Mouse (Mus musculus) spleen, postnatal 36 days (tissue): ENCODE data around the gene Pim3.

Experiments used
- DNase-seq, 2 experiments: peaks; one replicate each; pipeline ENCODE4 v3.0.0; 2022; ENCODE audit warnings: low spot score in 2 of 2, mixed read lengths in 1 of 2

The Pim3 gene

DNA sequence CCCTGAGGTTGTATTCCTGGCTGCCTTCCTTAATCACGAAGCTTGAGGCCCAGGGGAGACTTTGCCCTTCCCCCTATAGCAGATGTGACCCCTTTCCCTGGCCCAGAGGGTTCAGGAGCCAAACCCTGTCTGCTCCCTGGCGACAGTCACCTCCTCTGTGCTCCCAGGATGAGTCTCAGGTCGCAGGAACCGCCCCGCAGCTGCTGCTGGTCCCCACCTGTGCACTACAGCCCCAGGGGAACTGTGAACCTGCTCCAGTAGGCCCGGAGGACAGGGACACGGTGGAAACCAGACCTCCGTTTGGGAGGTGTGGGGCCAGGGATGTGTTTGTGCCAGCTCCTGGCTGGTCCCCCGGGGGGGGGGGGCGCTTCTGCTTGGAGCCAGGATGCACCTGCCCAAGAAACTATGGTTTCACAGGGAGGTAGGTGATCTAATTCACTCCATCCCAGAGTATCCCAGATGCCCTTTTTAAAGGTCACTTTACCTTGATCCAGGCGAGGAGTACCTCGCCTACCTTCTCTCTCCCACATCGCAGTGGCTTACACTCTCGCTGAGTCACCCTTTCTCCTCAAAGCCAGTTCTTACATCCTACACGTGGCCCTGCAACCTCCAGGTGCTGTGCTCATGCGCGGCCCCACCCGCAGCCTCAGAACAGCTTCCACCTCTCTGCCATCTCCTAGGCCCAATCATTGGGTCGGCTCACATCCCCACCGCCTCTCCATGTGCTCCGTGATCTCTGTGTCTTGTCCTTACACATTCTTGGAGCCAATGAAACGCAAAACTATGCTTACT lies 19.5 kb downstream of the Pim3 start:
- no peak for DNase-seq

DNA sequence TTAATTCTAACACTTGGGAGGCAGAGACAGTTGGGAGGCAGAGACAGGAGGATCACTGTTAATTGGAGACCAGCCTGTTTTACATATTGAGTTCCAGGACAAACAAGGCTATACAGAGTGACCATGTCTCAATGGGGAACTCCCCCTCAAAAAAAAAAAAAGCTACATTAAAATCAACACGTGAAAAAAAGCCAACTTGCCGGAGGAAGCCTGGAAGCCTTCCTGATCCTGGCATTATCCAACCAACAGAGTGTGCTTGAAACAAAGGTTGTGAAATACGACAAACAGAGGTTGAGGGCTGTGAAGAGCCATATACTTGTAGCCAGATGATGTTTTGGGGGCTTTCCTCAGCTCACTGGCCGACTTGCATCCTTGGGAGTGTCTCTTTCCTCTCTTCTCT lies 20.9 kb downstream of the Pim3 start:
- DNase-seq: no peak

DNA sequence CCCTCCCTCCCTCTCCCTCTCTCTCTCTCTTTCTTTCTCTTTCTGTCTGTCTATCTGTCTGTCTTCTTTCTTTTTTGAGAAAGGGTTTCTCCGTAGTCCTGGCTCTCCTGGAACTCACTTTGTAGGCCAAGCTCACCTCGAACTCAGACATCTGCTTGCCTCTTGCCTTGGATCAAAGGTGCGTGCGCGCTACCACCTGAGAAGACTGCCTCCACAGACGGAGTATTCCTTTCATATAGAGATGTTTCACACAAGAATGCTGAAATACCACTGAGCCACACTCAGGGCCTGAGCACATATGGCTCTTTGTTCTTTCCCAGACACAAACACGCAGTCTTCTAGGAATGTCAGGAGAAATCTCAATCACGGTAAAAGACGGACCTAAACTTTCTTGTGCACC lies 21.4 kb downstream of the Pim3 start:
- DNase-seq: no peak

- no peak for DNase-seq
These were observed 23.4 kb downstream of the Pim3 start for GRCm38 (mm10) chr15:88885376-88885775.

GRCm38 (mm10) chr15:88889032-88889431 lies 27.0 kb downstream of the Pim3 start:
- no peak for DNase-seq

GRCm38 (mm10) chr15:88889994-88890393 lies 28.0 kb downstream of the Pim3 start:
- DNase-seq: no peak

GRCm38 (mm10) chr15:88890751-88891675 lies 29.0 kb downstream of the Pim3 start:
- peak; percentile 61 to 65 for DNase-seq

DNA sequence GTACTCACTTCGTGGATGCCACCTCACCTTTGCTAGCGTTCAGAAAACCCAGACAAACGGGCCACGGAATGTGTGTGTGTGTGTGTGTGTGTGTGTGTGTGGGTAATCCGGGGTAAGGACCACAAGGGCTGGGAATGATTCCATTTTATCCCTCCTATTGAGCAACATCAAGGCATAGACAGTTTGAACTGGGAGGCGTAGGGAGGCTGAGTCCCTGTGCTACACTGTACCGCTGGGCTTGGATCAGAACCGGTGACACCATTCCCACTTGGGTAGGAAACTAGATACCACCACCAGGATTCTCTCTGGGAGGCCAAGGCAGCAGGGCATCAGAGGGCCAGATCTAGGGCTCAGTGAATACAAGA lies 29.7 kb downstream of the Pim3 start:
- no peak for DNase-seq

GRCm38 (mm10) chr15:88892252-88892651 lies 30.3 kb downstream of the Pim3 start:
- DNase-seq: no peak

DNA sequence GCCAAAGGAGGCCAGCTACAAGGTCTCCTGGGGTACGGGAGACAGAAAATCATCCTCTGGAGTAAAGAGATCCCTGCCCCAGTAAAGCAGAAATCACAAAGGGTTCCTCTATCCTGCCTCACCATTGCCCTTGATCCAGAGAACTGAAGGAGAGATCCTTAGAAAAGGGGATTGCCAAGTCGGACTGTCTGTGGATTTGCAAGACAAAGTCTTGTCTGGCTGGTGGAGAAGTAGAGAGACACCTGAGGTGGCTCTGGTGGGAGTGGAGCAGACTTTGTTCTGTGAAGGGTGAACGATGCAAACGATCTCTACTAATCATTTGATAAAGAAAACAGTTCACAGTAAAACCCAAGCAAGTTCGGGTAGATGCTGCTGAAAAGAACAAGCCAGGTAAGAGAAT lies 30.9 kb downstream of the Pim3 start:
- no peak for DNase-seq

- no peak for DNase-seq
These were observed 33.1 kb downstream of the Pim3 start for GRCm38 (mm10) chr15:88895119-88895518.

DNA sequence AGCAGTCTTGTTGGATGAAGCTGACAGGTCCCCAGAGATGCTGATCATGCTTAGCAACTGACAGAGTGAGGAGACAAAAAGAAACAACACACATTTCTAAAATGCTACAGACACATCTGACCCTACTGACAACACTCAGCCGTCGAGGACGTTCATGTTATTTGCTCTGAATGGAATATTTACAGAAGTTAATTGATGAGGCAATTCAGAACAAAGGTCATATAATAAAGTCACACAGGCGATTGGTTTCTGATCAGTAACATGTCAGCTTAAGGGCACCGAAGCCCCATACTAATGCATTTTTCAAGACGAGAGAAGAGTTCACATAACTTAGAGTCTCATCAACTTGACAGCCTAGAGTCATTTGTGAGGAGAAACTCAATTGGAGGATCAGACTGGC lies 33.9 kb downstream of the Pim3 start:
- no peak for DNase-seq

DNA sequence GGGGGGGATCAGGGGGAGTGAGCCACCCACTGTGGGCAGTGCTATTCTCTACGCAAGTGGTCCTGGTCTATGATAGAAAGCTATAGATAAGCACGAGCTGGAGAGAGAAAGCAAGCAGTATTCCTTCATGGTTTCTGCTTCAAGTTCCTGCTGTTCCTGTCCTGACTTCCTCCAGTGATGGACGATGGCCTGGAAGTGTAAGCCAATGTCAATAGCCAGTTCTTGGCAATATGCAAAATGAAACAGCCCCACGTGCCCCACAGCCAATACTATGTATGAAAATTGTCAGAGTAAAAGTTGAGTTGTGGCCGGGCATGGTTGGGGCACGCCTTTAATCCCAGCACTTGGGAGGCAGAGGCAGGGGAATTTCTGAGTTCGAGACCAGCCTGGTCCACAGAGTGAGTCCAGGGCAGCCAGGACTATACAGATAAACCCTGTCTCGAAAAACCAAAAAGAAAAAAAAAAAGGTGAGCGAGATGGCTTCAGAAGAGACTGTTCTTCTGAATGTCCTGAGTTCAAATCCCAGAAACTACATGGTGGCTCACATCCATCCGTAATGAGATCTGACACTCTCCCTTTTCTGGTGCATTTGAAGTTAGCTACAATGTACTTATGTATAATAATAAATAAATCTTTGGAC lies 34.5 kb downstream of the Pim3 start:
- DNase-seq: no peak

DNA sequence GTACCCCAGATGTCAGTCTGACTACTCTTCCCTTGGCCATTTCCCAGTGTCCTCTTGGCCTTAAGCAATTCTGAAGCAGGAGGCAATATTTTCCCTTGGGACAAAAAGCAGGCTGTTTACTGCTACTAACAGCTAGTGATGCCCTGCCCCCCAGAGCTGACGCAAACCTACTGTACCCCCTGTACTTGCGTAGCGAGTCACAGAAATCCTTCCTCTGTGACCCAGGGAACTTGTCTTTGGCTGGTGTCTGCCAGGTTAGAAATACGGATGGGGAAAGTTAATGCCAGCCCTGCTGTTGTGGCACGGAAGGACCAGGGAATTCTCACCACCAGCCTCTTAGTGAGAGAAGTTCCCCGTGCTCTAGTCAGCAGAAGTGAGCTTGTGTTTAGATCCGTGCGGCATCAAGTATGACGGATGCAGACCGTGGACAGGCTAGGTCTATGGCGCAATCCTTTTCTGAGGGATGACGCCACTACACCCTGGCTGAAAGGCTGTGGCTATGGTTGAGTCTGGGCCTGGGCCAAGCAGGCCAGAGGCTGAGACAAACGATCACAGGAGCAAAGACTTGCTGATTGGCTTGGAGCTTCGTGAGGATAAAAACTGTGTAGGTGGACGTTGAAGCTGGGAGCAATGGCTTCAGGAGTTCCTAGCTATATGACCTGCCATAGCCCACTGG lies 40.4 kb downstream of the Pim3 start:
- DNase-seq: no peak

DNA sequence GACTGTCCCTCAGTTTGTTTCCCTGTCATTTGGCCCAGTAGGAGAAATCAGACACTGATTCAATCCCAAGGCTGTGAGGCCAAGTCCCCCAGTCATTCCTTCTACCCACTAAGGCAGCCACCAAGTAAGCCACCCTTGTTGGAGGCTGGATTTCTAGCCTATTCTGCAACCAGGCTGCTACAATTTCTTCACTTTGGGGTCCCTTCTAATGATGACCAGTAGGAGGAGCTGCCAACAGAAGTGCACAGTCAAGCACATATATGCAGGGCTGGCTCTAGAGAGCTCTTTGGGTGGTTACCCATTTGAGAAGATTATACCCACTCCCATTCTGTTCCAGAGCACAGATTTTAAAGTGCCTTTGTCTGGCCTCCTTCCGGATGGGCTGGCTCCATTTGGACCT lies 41.1 kb downstream of the Pim3 start:
- DNase-seq: no peak

DNA sequence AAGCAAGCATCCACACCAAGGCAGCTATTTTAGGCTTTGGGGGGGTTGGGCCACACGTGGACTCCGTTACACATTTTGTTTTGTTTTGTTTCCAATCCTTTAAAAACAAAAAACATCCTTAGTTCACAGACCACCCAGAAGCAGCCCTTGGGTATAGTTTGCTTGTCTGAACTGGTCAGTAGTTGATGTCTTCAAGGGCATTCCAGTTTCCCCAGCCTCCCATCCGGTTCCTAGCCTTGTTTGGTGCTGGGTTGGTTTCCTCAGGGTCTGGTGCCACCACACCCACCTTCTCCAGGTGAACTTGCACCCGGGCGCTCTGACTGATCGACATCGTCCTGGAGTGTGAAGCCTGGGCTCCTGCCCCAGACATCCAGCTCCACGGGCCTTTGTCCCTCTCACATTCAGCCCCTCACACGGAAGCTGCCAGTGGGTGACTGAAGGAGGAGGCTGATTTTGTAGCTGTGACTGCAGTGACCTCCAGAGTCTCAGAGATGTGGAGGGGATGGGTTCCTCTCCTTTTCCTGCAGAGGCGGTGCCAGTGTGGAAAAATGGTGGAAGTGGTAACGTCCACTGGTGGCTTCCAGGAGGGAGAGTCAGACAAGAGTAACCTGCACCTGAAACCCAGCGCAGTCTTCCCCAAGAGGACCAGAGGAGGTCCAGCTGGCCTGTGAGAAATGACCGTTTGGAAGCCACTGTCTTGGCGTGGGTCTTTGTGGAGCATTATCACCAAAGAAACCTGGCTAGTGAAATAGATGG lies 42.2 kb downstream of the Pim3 start:
- no peak for DNase-seq

- DNase-seq: no peak
These were observed 44.4 kb downstream of the Pim3 start for GRCm38 (mm10) chr15:88906347-88906746.

DNA sequence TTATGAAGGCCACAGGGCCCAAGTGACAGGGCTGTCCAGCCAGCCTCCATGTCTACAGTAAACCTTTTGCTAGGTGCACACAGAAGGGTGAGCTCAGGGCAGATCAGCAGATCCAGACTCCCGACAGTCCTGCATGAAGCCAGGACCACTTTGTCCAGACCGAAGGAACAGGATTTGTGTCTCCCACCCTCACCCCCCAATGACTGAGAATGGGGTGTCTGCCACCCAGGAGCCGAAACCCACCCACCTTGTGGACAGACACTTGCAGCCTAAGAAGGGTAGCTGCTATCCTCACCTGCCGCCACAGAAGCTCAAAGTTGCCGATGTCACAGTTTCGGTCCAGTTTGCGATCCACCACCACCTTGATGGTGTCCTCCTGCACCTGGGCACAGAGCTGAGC lies 53.1 kb downstream of the Pim3 start:
- DNase-seq: no peak
